Mouse (Mus musculus) layer of hippocampus, adult 18-20 months (tissue): ENCODE data around the gene Mdm4. TPM values are rescaled to one million over a fixed set of nuclear protein-coding genes. Genes with fewer than 3 reads are reported as not detected.
A peak's percentile ranks its signal among the peaks of the same experiment; 100 is the strongest.

Experiments
- DNase-seq, 2 experiments: peaks; one replicate each; pipeline ENCODE4 v3.0.0; 2022; ENCODE audit warnings: low spot score in 2 of 2
- long read RNA-seq: library from polyadenylated mRNA; stranded (forward); transcript quantifications from one replicate; pipeline ENCODE4 v2.0.0, GENCODE M21; 2021
- total RNA-seq, 2 experiments: library from RNA; stranded (reverse); gene quantifications; 2 replicates each; pipeline ENCODE4 v1.2.3; 2021

Gene Mdm4
- total RNA-seq = 10 to 100 TPM; 68.0 to 86.7 TPM
- long read RNA-seq, full-length matches to known transcripts = 3 of 9 reads
- long read RNA-seq, partial matches to known transcripts = 0 of 9 reads
- long read RNA-seq, other reads (novel, unspliced or antisense) = 6 of 9 reads

- no peak for DNase-seq
These were observed at the start of gene Mdm4 for GRCm38 (mm10) chr1:133030461-133030860. Mdm4 (minus strand) TSS chr1:133030561.

GRCm38 (mm10) chr1:133080079-133080561 is 49.8 kb upstream of the Mdm4 start:
- no peak for DNase-seq

GRCm38 (mm10) chr1:133079509-133079908 is 49.1 kb upstream of the Mdm4 start:
- no peak for DNase-seq

GRCm38 (mm10) chr1:133078338-133078727 is 48.0 kb upstream of the Mdm4 start:
- DNase-seq = peak; percentile 30 to 59

GRCm38 (mm10) chr1:133077606-133078337 is 47.4 kb upstream of the Mdm4 start:
- DNase-seq = no peak

- DNase-seq = no peak
These were observed 46.5 kb upstream of the Mdm4 start for GRCm38 (mm10) chr1:133076681-133077514.

GRCm38 (mm10) chr1:133075651-133076400 is 45.5 kb upstream of the Mdm4 start:
- no peak for DNase-seq

- DNase-seq = no peak
These were observed 44.2 kb upstream of the Mdm4 start for GRCm38 (mm10) chr1:133074541-133074940.

GRCm38 (mm10) chr1:133073327-133073856 is 43.0 kb upstream of the Mdm4 start:
- no peak for DNase-seq

GRCm38 (mm10) chr1:133071666-133072381 is 41.5 kb upstream of the Mdm4 start:
- DNase-seq = peak; percentile 46 to 51

- DNase-seq = no peak
These were observed 39.8 kb upstream of the Mdm4 start for GRCm38 (mm10) chr1:133070157-133070556.

- no peak for DNase-seq
These were observed 39.1 kb upstream of the Mdm4 start for GRCm38 (mm10) chr1:133069275-133070120.

GRCm38 (mm10) chr1:133068669-133069274 is 38.4 kb upstream of the Mdm4 start:
- DNase-seq = peak in 1 of 2 experiments; percentile 66

GRCm38 (mm10) chr1:133068268-133068667 is 37.9 kb upstream of the Mdm4 start:
- no peak for DNase-seq

GRCm38 (mm10) chr1:133063164-133063563 is 32.8 kb upstream of the Mdm4 start:
- peak in 1 of 2 experiments; percentile 64 for DNase-seq

- no peak for DNase-seq
These were observed 30.3 kb upstream of the Mdm4 start for GRCm38 (mm10) chr1:133060681-133061080.

- DNase-seq = no peak
These were observed 29.2 kb upstream of the Mdm4 start for GRCm38 (mm10) chr1:133059592-133059991.

GRCm38 (mm10) chr1:133057345-133058034 is 27.1 kb upstream of the Mdm4 start:
- no peak for DNase-seq
